Comparison of ENCODE assay signal across 15 mouse cellular contexts in the genomic region with DNA sequence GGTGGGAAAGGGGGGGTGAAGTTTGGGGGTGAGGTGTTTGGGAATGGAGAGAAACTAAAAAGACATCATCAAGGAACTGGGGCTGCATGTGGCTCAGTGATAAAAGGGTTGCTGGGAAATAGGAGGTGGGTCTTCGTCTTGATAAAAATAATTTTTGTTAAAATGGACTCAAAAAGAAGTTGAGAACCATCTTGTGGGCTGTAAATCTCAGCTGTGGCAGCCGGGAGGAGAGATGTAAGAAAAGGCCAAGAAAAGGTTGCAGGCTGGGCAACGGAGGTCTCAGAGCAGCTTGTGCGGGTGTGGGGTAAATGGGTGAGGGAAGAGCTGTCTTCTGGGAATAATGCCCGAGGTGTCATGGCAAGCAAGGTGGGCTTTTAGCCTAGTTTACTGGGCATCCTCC. TPM values are rescaled to one million over a fixed set of nuclear protein-coding genes. Genes with fewer than 3 reads are reported as not detected.
DNase-seq lines count a peak whose midpoint lies in the region; ATAC-seq and TF ChIP-seq lines count a peak whose summit lies in the region.
"Had no signal": no experiment of that assay in that cellular context is flagged by ENCODE, and none has a peak within 500 bp of the region (broad histone marks: within the 10 kb centered on the region; RNA-seq: fewer than 3 reads in every experiment).

No protein-coding gene starts in this region.

- H3K4me3 ChIP-seq in heart, embryonic 12.5 days, result no peak overlapping the region
- no peak overlapping the region for H3K4me3 ChIP-seq in liver, embryonic 13.5 days (replicated peaks)
- H3K4me3 ChIP-seq in MEL (ENCODE audit: control insufficient read depth in 1 of 2, insufficient read depth in 1 of 2, low read depth in 2 of 2, low read length in 2 of 2) (peak overlapping the region; percentile 39 to 73), myocyte (peak overlapping the region; percentile 51)

- peaks cover 7% of the 10 kb centered on the region for H3K36me3 ChIP-seq in heart, embryonic 12.5 days
- H3K36me3 ChIP-seq in liver, embryonic 13.5 days, result no peaks in the 10 kb centered on the region
- H3K36me3 ChIP-seq in MEL (ENCODE audit: control insufficient read depth in 1 of 2, insufficient read depth in 2 of 2, low read length in 2 of 2) (peaks cover 0 to 13% of the 10 kb centered on the region in 2 experiments; a peak in 2 of 4 replicates), myocyte (ENCODE audit: control insufficient read depth, insufficient read depth) (no peaks in the 10 kb centered on the region)
- H3K36me3 ChIP-seq: hindbrain, embryonic 15.5 days; stomach, embryonic 15.5 days had no signal

- H3K79me2 ChIP-seq in MEL (ENCODE audit: control insufficient read depth, insufficient read depth, low read length, poor library complexity) (peaks cover 3% of the 10 kb centered on the region; the same call in 1 of the 2 replicates), myocyte (ENCODE audit: control insufficient read depth, insufficient read depth) (no peaks in the 10 kb centered on the region)

- TF ChIP-seq CTCF in MEL (IDR thresholded peaks at IDR 0.05 in 2 of 3, conservative IDR thresholded peaks at IDR 0.05 in 1 of 3; ENCODE audit: control insufficient read depth in 1 of 3, insufficient read depth in 1 of 3, low read depth in 2 of 3, low read length in 3 of 3, poor library complexity in 1 of 3, severe bottlenecking in 1 of 3), result no peak

- no peak overlapping the region for H3K9ac ChIP-seq in heart, embryonic 12.5 days
- no peak overlapping the region for H3K9ac ChIP-seq in liver, embryonic 13.5 days
- H3K9ac ChIP-seq in MEL (ENCODE audit: control insufficient read depth, low read depth, low read length, poor library complexity, severe bottlenecking), result peak overlapping the region; percentile 69
- H3K9ac ChIP-seq: embryonic facial prominence, embryonic 15.5 days; forebrain, embryonic 12.5 days; hindbrain, embryonic 15.5 days; limb, embryonic 12.5 days; stomach, embryonic 15.5 days had no signal

- H3K4me1 ChIP-seq in heart, embryonic 12.5 days (replicated peaks), result peaks cover 33% of the 10 kb centered on the region
- peaks cover 27% of the 10 kb centered on the region for H3K4me1 ChIP-seq in liver, embryonic 13.5 days (replicated peaks)
- H3K4me1 ChIP-seq in MEL (ENCODE audit: control insufficient read depth in 1 of 2, insufficient read depth in 2 of 2, low read length in 2 of 2), result peaks cover 2 to 18% of the 10 kb centered on the region in 2 experiments; a peak in 3 of 4 replicates

- H3K27me3 ChIP-seq in heart, embryonic 12.5 days (replicated peaks), result peaks cover 3% of the 10 kb centered on the region; the same call in 1 of the 2 replicates
- H3K27me3 ChIP-seq in liver, embryonic 13.5 days, result peaks cover 9% of the 10 kb centered on the region; the same call in 1 of the 2 replicates
- H3K27me3 ChIP-seq in MEL (ENCODE audit: control insufficient read depth in 1 of 2, insufficient read depth in 2 of 2, low read length in 2 of 2) (no peaks in the 10 kb centered on the region), myocyte (ENCODE audit: control insufficient read depth, insufficient read depth, insufficient read length) (no peaks in the 10 kb centered on the region)
- H3K27me3 ChIP-seq: embryonic facial prominence, embryonic 15.5 days; heart, embryonic 15.5 days; hindbrain, embryonic 15.5 days; limb, embryonic 12.5 days; stomach, embryonic 15.5 days had no signal

- H3K27ac ChIP-seq in heart, embryonic 12.5 days (ENCODE audit: poor library complexity, severe bottlenecking), result no peak overlapping the region
- no peak overlapping the region for H3K27ac ChIP-seq in liver, embryonic 13.5 days
- peak overlapping the region; percentile 69 for H3K27ac ChIP-seq in MEL (ENCODE audit: control insufficient read depth, low read depth, low read length)
- H3K27ac ChIP-seq: embryonic facial prominence, embryonic 15.5 days; forebrain, embryonic 12.5 days; heart, adult 2 months; heart, embryonic 15.5 days; limb, embryonic 12.5 days; stomach, embryonic 15.5 days had no signal

- 83% methylated on average over 5 of the region's 5 CpGs for WGBS in heart, embryonic 12.5 days
- WGBS in liver, embryonic 13.5 days (ENCODE audit: insufficient replicate concordance), result 55% methylated on average over 5 of the region's 5 CpGs

- no peak for TF ChIP-seq RAD21 in MEL (IDR thresholded peaks at IDR 0.05; ENCODE audit: low read depth, low read length)

- no peak overlapping the region for H3ac ChIP-seq in myocyte (ENCODE audit: control insufficient read depth, insufficient read length)

- intact Hi-C loops in heart, postnatal 10 days (cut with DNase I), result loop anchor here (5.0 kb wide), 1 partner anchor 50 kb away; no protein-coding TSS in a partner anchor

- no peak for DNase-seq in heart, postnatal 10 days
- no peak for DNase-seq in liver, embryonic 13.5 days
- DNase-seq in liver (no peak), MEL (ENCODE audit: low read depth, low spot score) (peak; percentile 54), MN1 (ENCODE audit: low spot score) (no peak)

- no peak for ATAC-seq in heart, embryonic 12.5 days (ENCODE audit: insufficient number of reproducible peaks, low FRiP score)
- no peak for ATAC-seq in liver, embryonic 13.5 days (ENCODE audit: low read depth)

- no peaks in the 10 kb centered on the region for H3K9me3 ChIP-seq in heart, embryonic 12.5 days (replicated peaks)
- H3K9me3 ChIP-seq in liver, embryonic 13.5 days (replicated peaks), result no peaks in the 10 kb centered on the region
- H3K9me3 ChIP-seq in MEL (replicated peaks; ENCODE audit: insufficient read depth, low read length), result no peaks in the 10 kb centered on the region
- H3K9me3 ChIP-seq: embryonic facial prominence, embryonic 10.5 days; embryonic facial prominence, embryonic 15.5 days; forebrain, embryonic 12.5 days; heart, embryonic 15.5 days; hindbrain, embryonic 15.5 days; limb, embryonic 12.5 days; stomach, embryonic 15.5 days had no signal

- peak overlapping the region; percentile 95 for H3K4me2 ChIP-seq in heart, embryonic 12.5 days
- peak overlapping the region; percentile 79 for H3K4me2 ChIP-seq in liver, embryonic 13.5 days
- peak overlapping the region; percentile 80 for H3K4me2 ChIP-seq in myocyte (ENCODE audit: low read depth)

- peak; percentile 14 to 42; a peak in 2 of 4 replicates for TF ChIP-seq EP300 in MEL (IDR thresholded peaks at IDR 0.05; ENCODE audit: low read depth in 1 of 2, low read length in 2 of 2)

- no peak for TF ChIP-seq POLR2A in MEL (IDR thresholded peaks at IDR 0.05; ENCODE audit: control insufficient read depth in 1 of 2, insufficient read depth in 1 of 2, low read depth in 1 of 2, low read length in 2 of 2, poor library complexity in 1 of 2)
- no peak for TF ChIP-seq POLR2A in myocyte (IDR thresholded peaks at IDR 0.05; ENCODE audit: insufficient read length, low read depth)

TF ChIP-seq in MEL, 35 proteins besides CTCF, POLR2A, EP300 and RAD21 (continues in another document):
- TF ChIP-seq MYC (IDR thresholded peaks at IDR 0.05; ENCODE audit: low read depth, low read length), result peak; percentile 53; the same call in 1 of the 2 replicates
- peak; percentile 55; the same call in 1 of the 2 replicates for TF ChIP-seq SIN3A (IDR thresholded peaks at IDR 0.05; ENCODE audit: low read length)
- TF ChIP-seq TAL1 (IDR thresholded peaks at IDR 0.05; ENCODE audit: low read length), result peak; percentile 5; the same call in 1 of the 2 replicates
- TF ChIP-seq MAX (IDR thresholded peaks at IDR 0.05; ENCODE audit: low read length), result peak; percentile 71
- TF ChIP-seq UBTF (IDR thresholded peaks at IDR 0.05; ENCODE audit: borderline replicate concordance, insufficient read depth, low read depth, low read length), result no peak
- peak; percentile 50; the same call in 1 of the 2 replicates for TF ChIP-seq ETS1 (IDR thresholded peaks at IDR 0.05; ENCODE audit: low read depth, low read length)
- no peak for TF ChIP-seq NRF1 (IDR thresholded peaks at IDR 0.05; ENCODE audit: insufficient read depth, low read depth, low read length, poor library complexity, severe bottlenecking)
- TF ChIP-seq ZMIZ1 (IDR thresholded peaks at IDR 0.05; ENCODE audit: low read depth, low read length), result 0 out of 2 replicates have a peak, but pooled peaks have one; percentile 57
- peak; percentile 43; the same call in 1 of the 2 replicates for TF ChIP-seq GATA1 (IDR thresholded peaks at IDR 0.05; ENCODE audit: low read depth, low read length)

TF ChIP-seq in myocyte, 11 proteins besides CTCF, POLR2A, EP300 and RAD21 (continues in another document):
- TF ChIP-seq POLR2AphosphoS2 (IDR thresholded peaks at IDR 0.05; ENCODE audit: insufficient read length, low read depth) (no peak), MYOD1 (IDR thresholded peaks at IDR 0.05; ENCODE audit: control insufficient read depth in 1 of 3, insufficient read length in 2 of 3, low read depth in 2 of 3) (no peak), MAX (IDR thresholded peaks at IDR 0.05; ENCODE audit: low read depth) (no peak), E2F4 (IDR thresholded peaks at IDR 0.05; ENCODE audit: insufficient read depth) (no peak), USF1 (IDR thresholded peaks at IDR 0.05; ENCODE audit: low read depth) (no peak), TCF12 (IDR thresholded peaks at IDR 0.05; ENCODE audit: insufficient read depth, poor library complexity, severe bottlenecking) (no peak), REST (IDR thresholded peaks at IDR 0.05; ENCODE audit: insufficient read depth, insufficient read length) (no peak), SRF (IDR thresholded peaks at IDR 0.05; ENCODE audit: control insufficient read depth, insufficient read length, low read depth) (no peak), CEBPB (IDR thresholded peaks at IDR 0.05; ENCODE audit: insufficient read depth, poor library complexity, severe bottlenecking) (no peak), TCF3 (IDR thresholded peaks at IDR 0.05; ENCODE audit: insufficient read length, low read depth) (no peak)

RNA-seq across cellular contexts. Expression of a gene that starts 0.8 kb away (rescaled TPM):
- 176 and 193 TPM in 2 replicates for polyA plus RNA-seq in heart, embryonic 12.5 days (2016; fragmentation: Nextera tagmentation; extraction: Ambion mirVana)
- total RNA-seq in heart, postnatal 10 days (2021), result 10 to 100 TPM; 87.1 to 87.8 TPM
- 192 and 194 TPM in 2 replicates for polyA plus RNA-seq in liver, embryonic 13.5 days (2015; fragmentation: Nextera tagmentation; extraction: Ambion mirVana)
- total RNA-seq in MEL (2012; rRNA removed), result 163 and 173 TPM in 2 replicates
- 100 to 1,000 TPM in 1 of 2 experiments, not detected in 1; 200 TPM for polyA plus RNA-seq in MEL (2012; ENCODE audit: insufficient read depth in 1 of 2, insufficient read length in 2 of 2, low read depth in 1 of 2, low replicate concordance in 2 of 2, missing spikeins in 1 of 2)
- polyA plus RNA-seq in myocyte (2012; fragmentation: generic; extraction: Trizol), result 211 TPM

RNA-seq across cellular contexts. Expression of a gene that starts 53.2 kb away (rescaled TPM):
- 5.4 and 7.0 TPM in 2 replicates for polyA plus RNA-seq in heart, embryonic 12.5 days (2016; fragmentation: Nextera tagmentation; extraction: Ambion mirVana)
- total RNA-seq in heart, postnatal 10 days (2021), result 10 to 100 TPM; 31.8 to 36.0 TPM
- polyA plus RNA-seq in liver, embryonic 13.5 days (2015; fragmentation: Nextera tagmentation; extraction: Ambion mirVana), result 2.2 and 2.3 TPM in 2 replicates
- total RNA-seq in MEL (2012; rRNA removed), result 2.9 and 3.8 TPM in 2 replicates
- polyA plus RNA-seq in MEL (2012; ENCODE audit: insufficient read depth in 1 of 2, insufficient read length in 2 of 2, low read depth in 1 of 2, low replicate concordance in 2 of 2, missing spikeins in 1 of 2), result 1 to 10 TPM in 1 of 2 experiments, not detected in 1; 1.3 TPM
- polyA plus RNA-seq in myocyte (2012; fragmentation: generic; extraction: Trizol), result 2.2 TPM

Comparison
In these comparisons a context has a peak if more than half of its experiments do, and no peak if none do; other contexts are left out.
1. H3K4me3 ChIP-seq: peak in MEL (2 of 2) and myocyte (single experiment); none in heart, embryonic 12.5 days (single experiment) and liver, embryonic 13.5 days (single experiment).
2. Peak in every context shown above with its lines, with median percentiles within 50 percentile points of each other: H3K4me2 ChIP-seq.